Comparison of ENCODE assay signal across 12 mouse cellular contexts in the genomic region with DNA sequence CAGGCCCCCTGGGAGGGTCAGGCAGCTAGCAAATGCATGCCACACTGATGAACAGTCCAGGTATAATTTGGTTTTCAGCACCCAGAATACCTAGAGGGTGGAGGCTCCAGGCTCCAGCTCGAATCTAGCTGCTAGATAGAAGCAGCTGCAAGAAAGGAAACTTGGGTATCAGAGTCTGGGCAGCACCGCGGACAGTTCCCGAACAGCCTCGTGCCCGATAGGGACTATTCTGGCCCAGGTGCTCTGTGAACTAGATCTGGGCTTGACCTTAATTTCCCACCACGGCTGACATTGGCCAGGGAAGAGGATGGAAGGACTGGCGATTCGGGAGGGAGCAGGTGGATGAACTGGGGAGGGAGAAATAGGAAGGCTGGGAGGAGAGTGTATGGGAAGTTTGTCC. TPM values are rescaled to one million over a fixed set of nuclear protein-coding genes. Genes with fewer than 3 reads are reported as not detected.
DNase-seq lines count a peak whose midpoint lies in the region; ATAC-seq lines count a peak whose summit lies in the region.
"Had no signal": no experiment of that assay in that cellular context is flagged by ENCODE, and none has a peak within 500 bp of the region (broad histone marks: within the 10 kb centered on the region; RNA-seq: fewer than 3 reads in every experiment).

No protein-coding gene starts in this region.

- no peak overlapping the region for H3K27ac ChIP-seq in hindbrain, embryonic 10.5 days
- no peak overlapping the region for H3K27ac ChIP-seq in hindbrain, embryonic 16.5 days (ENCODE audit: low read depth, low read length)
- no peak overlapping the region for H3K27ac ChIP-seq in forebrain, embryonic 16.5 days (ENCODE audit: low read length)

- WGBS in hindbrain, embryonic 10.5 days, result 8% methylated on average over 9 of the region's 9 CpGs
- 19% methylated on average over 9 of the region's 9 CpGs for WGBS in hindbrain, embryonic 16.5 days
- 12% methylated on average over 9 of the region's 9 CpGs for WGBS in forebrain, embryonic 16.5 days

- no peak for ATAC-seq in hindbrain, embryonic 16.5 days
- no peak for ATAC-seq in forebrain, embryonic 16.5 days

- H3K36me3 ChIP-seq in hindbrain, embryonic 10.5 days, result no peaks in the 10 kb centered on the region
- H3K36me3 ChIP-seq in hindbrain, embryonic 16.5 days (ENCODE audit: control insufficient read depth, insufficient read depth, low read length), result no peaks in the 10 kb centered on the region
- H3K36me3 ChIP-seq in forebrain, embryonic 16.5 days (ENCODE audit: control insufficient read depth, insufficient read depth), result no peaks in the 10 kb centered on the region
- H3K36me3 ChIP-seq: heart, embryonic 12.5 days had no signal

- H3K4me1 ChIP-seq in hindbrain, embryonic 10.5 days (replicated peaks), result peaks cover 21% of the 10 kb centered on the region
- H3K4me1 ChIP-seq in hindbrain, embryonic 16.5 days (ENCODE audit: control insufficient read depth, insufficient read depth, low read depth, low read length), result no peaks in the 10 kb centered on the region; the same call in 1 of the 2 replicates
- no peaks in the 10 kb centered on the region for H3K4me1 ChIP-seq in forebrain, embryonic 16.5 days (replicated peaks; ENCODE audit: control insufficient read depth, insufficient read depth, low read length)
- H3K4me1 ChIP-seq: heart, embryonic 12.5 days had no signal

- peak; percentile 43 for DNase-seq in hindbrain, embryonic 10.5 days (ENCODE audit: low spot score)
- peak; percentile 24 for DNase-seq in ovary, postnatal 36 days (ENCODE audit: low spot score)
- no peak for DNase-seq in ovary, adult 18-20 months (ENCODE audit: low spot score)
- DNase-seq in c-Kit-positive CD71-positive TER-119-negative erythroid progenitor cells, embryonic 14.5 days (ENCODE audit: low read depth), result peak; percentile 1
- DNase-seq in retina, embryonic 14.5 days (ENCODE audit: low spot score), result peak; percentile 41
- no peak for DNase-seq in layer of hippocampus, adult 18-20 months (ENCODE audit: low spot score in 2 of 2)
- DNase-seq: kidney, adult 8-10 months had no signal

- H3K4me3 ChIP-seq in hindbrain, embryonic 10.5 days, result no peak overlapping the region
- no peak overlapping the region for H3K4me3 ChIP-seq in hindbrain, embryonic 16.5 days (ENCODE audit: low read length)
- H3K4me3 ChIP-seq in forebrain, embryonic 16.5 days (replicated peaks; ENCODE audit: low read length), result no peak overlapping the region
- H3K4me3 ChIP-seq: heart, embryonic 12.5 days had no signal

- H3K27me3 ChIP-seq in hindbrain, embryonic 10.5 days (ENCODE audit: insufficient read depth, poor library complexity, severe bottlenecking), result peaks cover 26% of the 10 kb centered on the region
- no peaks in the 10 kb centered on the region for H3K27me3 ChIP-seq in hindbrain, embryonic 16.5 days (replicated peaks; ENCODE audit: control insufficient read depth, insufficient read depth, low read length)
- 0 out of 2 replicates have a peak, but pooled peaks cover 3% of the 10 kb centered on the region for H3K27me3 ChIP-seq in forebrain, embryonic 16.5 days (replicated peaks; ENCODE audit: control insufficient read depth, insufficient read depth, low read length)

- H3K9ac ChIP-seq in hindbrain, embryonic 16.5 days (ENCODE audit: low read depth, low read length), result no peak overlapping the region
- H3K9ac ChIP-seq in forebrain, embryonic 16.5 days (replicated peaks; ENCODE audit: low read depth, low read length), result no peak overlapping the region
- H3K9ac ChIP-seq: heart, embryonic 12.5 days had no signal

- H3K9me3 ChIP-seq in hindbrain, embryonic 10.5 days, result no peaks in the 10 kb centered on the region
- H3K9me3 ChIP-seq in hindbrain, embryonic 16.5 days (ENCODE audit: control insufficient read depth, low read length), result no peaks in the 10 kb centered on the region
- no peaks in the 10 kb centered on the region for H3K9me3 ChIP-seq in forebrain, embryonic 16.5 days (ENCODE audit: control insufficient read depth, low read length)
- H3K9me3 ChIP-seq: heart, embryonic 12.5 days had no signal

- H3K4me2 ChIP-seq in hindbrain, embryonic 16.5 days (ENCODE audit: low read length), result no peak overlapping the region
- no peak overlapping the region for H3K4me2 ChIP-seq in forebrain, embryonic 16.5 days (ENCODE audit: low read length)
- H3K4me2 ChIP-seq: heart, embryonic 12.5 days had no signal

RNA-seq across cellular contexts. Expression of a gene that starts 6.3 kb away (rescaled TPM):
- 8.2 and 19.2 TPM in 2 replicates for polyA plus RNA-seq in hindbrain, embryonic 10.5 days (2016; fragmentation: Nextera tagmentation; extraction: Ambion mirVana)
- 27.2 and 30.7 TPM in 2 replicates for polyA plus RNA-seq in hindbrain, embryonic 16.5 days (2015; fragmentation: Nextera tagmentation; extraction: Ambion mirVana)
- total RNA-seq in layer of hippocampus, adult 18-20 months (2021), result 10 to 100 TPM; 44.0 to 60.0 TPM
- 11.6 and 17.9 TPM in 2 replicates for polyA plus RNA-seq in forebrain, embryonic 16.5 days (2015; fragmentation: Nextera tagmentation; extraction: Ambion mirVana)
- total RNA-seq: monocyte, adult 5-6 weeks had no signal
- polyA plus RNA-seq: lung, embryonic 16.5 days had no signal

Comparison
In these comparisons a context has a peak if more than half of its experiments do, and no peak if none do; other contexts are left out.
1. DNase-seq: peak in hindbrain, embryonic 10.5 days (single experiment), ovary, postnatal 36 days (single experiment), c-Kit-positive CD71-positive TER-119-negative erythroid progenitor cells, embryonic 14.5 days (single experiment) and retina, embryonic 14.5 days (single experiment); none in ovary, adult 18-20 months (single experiment) and layer of hippocampus, adult 18-20 months (0 of 2).